Mouse (Mus musculus) urinary bladder, adult 2 months (tissue): ENCODE results near the gene Kifc5b. TPM values are rescaled to one million over a fixed set of nuclear protein-coding genes. Genes with fewer than 3 reads are reported as not detected.

ENCODE experiments used
- DNase-seq: peaks from one replicate; pipeline ENCODE4 v3.0.0; 2022; ENCODE audit warnings: low spot score
- polyA plus RNA-seq: library from polyadenylated mRNA; depleted of rRNA; stranded (reverse); fragments of >200 nt; gene quantifications from 2 replicates; pipeline ENCODE4 v1.2.3, GENCODE M21; 2012

Gene Kifc5b
- polyA plus RNA-seq, 1 experiment, result 1.8 TPM

GRCm38 (mm10) chr17:26947231-26948100, 30.6 kb downstream of the Kifc5b start:
- no peak for DNase-seq

GRCm38 (mm10) chr17:26948316-26949050, 31.6 kb downstream of the Kifc5b start:
- no peak for DNase-seq

- DNase-seq, result no peak
Observed at GRCm38 (mm10) chr17:26949051-26949577, 32.2 kb downstream of the Kifc5b start.

- DNase-seq, result no peak
Observed at GRCm38 (mm10) chr17:26949866-26950265, 33.0 kb downstream of the Kifc5b start.

GRCm38 (mm10) chr17:26950560-26951288, 33.8 kb downstream of the Kifc5b start:
- no peak for DNase-seq

- DNase-seq, result no peak
Observed at GRCm38 (mm10) chr17:26951406-26951805, 34.5 kb downstream of the Kifc5b start.

- no peak for DNase-seq
Observed at GRCm38 (mm10) chr17:26951952-26952877, 35.3 kb downstream of the Kifc5b start.

- DNase-seq, result no peak
Observed at GRCm38 (mm10) chr17:26953201-26953600, 36.3 kb downstream of the Kifc5b start.

GRCm38 (mm10) chr17:26953726-26954125, 36.8 kb downstream of the Kifc5b start:
- DNase-seq, result no peak

- DNase-seq, result no peak
Observed at GRCm38 (mm10) chr17:26956309-26956708, 39.4 kb downstream of the Kifc5b start.

- DNase-seq, result no peak
Observed at GRCm38 (mm10) chr17:26956895-26957294, 40.0 kb downstream of the Kifc5b start.

- no peak for DNase-seq
Observed at GRCm38 (mm10) chr17:26957872-26958271, 41.0 kb downstream of the Kifc5b start.

- no peak for DNase-seq
Observed at GRCm38 (mm10) chr17:26958880-26959279, 42.0 kb downstream of the Kifc5b start.

- no peak for DNase-seq
Observed at GRCm38 (mm10) chr17:26959815-26960214, 42.9 kb downstream of the Kifc5b start.

GRCm38 (mm10) chr17:26961572-26962240, 44.8 kb downstream of the Kifc5b start:
- no peak for DNase-seq

- no peak for DNase-seq
Observed at GRCm38 (mm10) chr17:26966993-26967392, 50.1 kb downstream of the Kifc5b start.

- no peak for DNase-seq
Observed at GRCm38 (mm10) chr17:26967477-26967876, 50.6 kb downstream of the Kifc5b start.

- no peak for DNase-seq
Observed at GRCm38 (mm10) chr17:26968200-26968611, 51.3 kb downstream of the Kifc5b start.

- DNase-seq, result no peak
Observed at GRCm38 (mm10) chr17:26969257-26969656, 52.4 kb downstream of the Kifc5b start.

GRCm38 (mm10) chr17:26970221-26970620, 53.3 kb downstream of the Kifc5b start:
- no peak for DNase-seq
